Mouse (Mus musculus) bone marrow macrophage, adult 2 months (primary cell): ENCODE measurements around the gene Kcnj9.

Experiments
- CTCF ChIP-seq: IDR thresholded peaks from 2 replicates; pipeline ENCODE4 v1.5.1; 2012; ENCODE audit warnings: low read depth, mild to moderate bottlenecking, low read length, moderate library complexity
- POLR2A ChIP-seq: IDR thresholded peaks from 2 replicates; pipeline ENCODE4 v1.6.1; 2012; ENCODE audit warnings: mild to moderate bottlenecking, low read depth, low read length, borderline replicate concordance

DNA sequence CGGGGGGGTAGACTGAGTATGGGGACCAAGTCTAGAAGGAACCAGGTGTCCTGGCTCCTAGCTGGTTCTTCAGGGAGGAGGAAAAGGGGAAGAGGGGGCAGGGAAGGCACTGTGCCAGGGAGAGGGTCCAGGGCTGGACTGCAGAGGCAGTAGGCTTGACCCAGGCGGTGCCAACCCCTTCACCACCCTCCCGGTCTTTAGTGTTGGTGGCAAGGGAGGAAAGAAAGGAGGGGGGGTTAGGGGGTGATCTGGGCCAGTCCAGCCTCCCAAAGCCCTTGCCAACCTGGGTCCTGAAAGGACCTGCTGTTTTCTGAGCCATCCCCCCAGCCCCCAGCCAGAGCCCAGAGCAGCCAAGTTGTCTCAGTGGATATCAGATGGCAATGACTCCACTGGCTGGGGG is 13.6 kb upstream of the Kcnj9 start:
- TF ChIP-seq CTCF (no peak), POLR2A (no peak)
